Mouse (Mus musculus): ENCODE measurements around the gene Myo6. TPM values are rescaled to one million over a fixed set of nuclear protein-coding genes. Genes with fewer than 3 reads are reported as not detected.

Gene Myo6
- total RNA-seq (2014; rRNA removed) (31.7 and 34.4 TPM in 2 replicates), polyA plus RNA-seq (2015; fragmentation: Nextera tagmentation; extraction: Ambion mirVana) (9.6 and 19.9 TPM in 2 replicates)

- peak; percentile 97 for ATAC-seq
- H3K4me2 ChIP-seq (ENCODE audit: low read depth), result peak within 1 kb of the TSS; percentile 81
Measured at GRCm38 (mm10) chr9:80164611-80165474, at the start of gene Myo6. TSS of gene Myo6 (plus strand) at chr9:80165031.

GRCm38 (mm10) chr9:80145992-80146587, 18.7 kb upstream of the Myo6 start:
- H3K4me1 ChIP-seq (ENCODE audit: insufficient read depth), result no peaks in the 10 kb centered on the region
- DNase-seq, result no peak
- H3K27me3 ChIP-seq (ENCODE audit: insufficient read depth, low read length), result no peaks in the 10 kb centered on the region
- H3K4me3 ChIP-seq (ENCODE audit: low read depth, low read length), result no peak overlapping the region
- H3K9me3 ChIP-seq (ENCODE audit: low read length), result no peaks in the 10 kb centered on the region
- ATAC-seq, result no peak
- WGBS, result 73% methylated on average over 10 of the region's 10 CpGs
- H3K4me2 ChIP-seq (ENCODE audit: low read depth), result no peak overlapping the region
- H3K36me3 ChIP-seq (ENCODE audit: insufficient read depth), result peaks cover 27% of the 10 kb centered on the region
- H3K27ac ChIP-seq (ENCODE audit: low read depth, low read length), result no peak overlapping the region
- TF ChIP-seq CTCF (IDR thresholded peaks at IDR 0.05; ENCODE audit: low read depth), result no peak
- H3K9ac ChIP-seq, result no peak overlapping the region

More at GRCm38 (mm10) chr9:80164611-80165474, at the start of gene Myo6:
- H3K9ac ChIP-seq, result peak within 1 kb of the TSS; percentile 74
- DNase-seq, result peak; percentile 91
- H3K9me3 ChIP-seq (ENCODE audit: low read length), result no peaks in the 10 kb centered on the region
- no peak for TF ChIP-seq CTCF (IDR thresholded peaks at IDR 0.05; ENCODE audit: low read depth)
- peak within 1 kb of the TSS; percentile 82 for H3K4me3 ChIP-seq (ENCODE audit: low read depth, low read length)
- WGBS, result 1% methylated on average over 69 of the region's 69 CpGs
- H3K36me3 ChIP-seq (ENCODE audit: insufficient read depth), result no peaks in the 10 kb centered on the region
- H3K4me1 ChIP-seq (ENCODE audit: insufficient read depth), result no peaks in the 10 kb centered on the region; the same call in 1 of the 2 replicates
- no peaks in the 10 kb centered on the region for H3K27me3 ChIP-seq (ENCODE audit: insufficient read depth, low read length)
- peak within 1 kb of the TSS; percentile 71; the same call in 1 of the 2 replicates for H3K27ac ChIP-seq (ENCODE audit: low read depth, low read length)

GRCm38 (mm10) chr9:80149594-80149993, 15.2 kb upstream of the Myo6 start:
- Histone ChIP-seq H3K9me3 (ENCODE audit: low read length) (no peaks in the 10 kb centered on the region), H3K9ac (no peak overlapping the region), H3K27me3 (ENCODE audit: insufficient read depth, low read length) (no peaks in the 10 kb centered on the region), H3K4me2 (ENCODE audit: low read depth) (no peak overlapping the region), H3K4me1 (ENCODE audit: insufficient read depth) (no peaks in the 10 kb centered on the region), H3K36me3 (ENCODE audit: insufficient read depth) (peaks cover 9% of the 10 kb centered on the region), H3K27ac (ENCODE audit: low read depth, low read length) (no peak overlapping the region), H3K4me3 (ENCODE audit: low read depth, low read length) (no peak overlapping the region)
- ATAC-seq, result no peak
- 86% methylated on average over 5 of the region's 5 CpGs for WGBS
- TF ChIP-seq CTCF (IDR thresholded peaks at IDR 0.05; ENCODE audit: low read depth), result no peak
- DNase-seq, result no peak

GRCm38 (mm10) chr9:80155277-80155676, 9.6 kb upstream of the Myo6 start:
- no peak for TF ChIP-seq CTCF (IDR thresholded peaks at IDR 0.05; ENCODE audit: low read depth)
- Histone ChIP-seq H3K9me3 (ENCODE audit: low read length) (no peaks in the 10 kb centered on the region), H3K4me1 (ENCODE audit: insufficient read depth) (no peaks in the 10 kb centered on the region), H3K9ac (no peak overlapping the region), H3K36me3 (ENCODE audit: insufficient read depth) (no peaks in the 10 kb centered on the region), H3K27ac (ENCODE audit: low read depth, low read length) (no peak overlapping the region), H3K27me3 (ENCODE audit: insufficient read depth, low read length) (no peaks in the 10 kb centered on the region), H3K4me3 (ENCODE audit: low read depth, low read length) (no peak overlapping the region), H3K4me2 (ENCODE audit: low read depth) (no peak overlapping the region)
- DNase-seq, result peak; percentile 70
- 16% methylated on average over 5 of the region's 5 CpGs for WGBS
- ATAC-seq, result peak; percentile 79

GRCm38 (mm10) chr9:80156780-80157179, 8.1 kb upstream of the Myo6 start:
- H3K27ac ChIP-seq (ENCODE audit: low read depth, low read length), result no peak overlapping the region
- no peak overlapping the region for H3K4me3 ChIP-seq (ENCODE audit: low read depth, low read length)
- no peak for TF ChIP-seq CTCF (IDR thresholded peaks at IDR 0.05; ENCODE audit: low read depth)
- H3K9ac ChIP-seq, result no peak overlapping the region
- no peaks in the 10 kb centered on the region for H3K36me3 ChIP-seq (ENCODE audit: insufficient read depth)
- no peaks in the 10 kb centered on the region for H3K9me3 ChIP-seq (ENCODE audit: low read length)
- no peak overlapping the region for H3K4me2 ChIP-seq (ENCODE audit: low read depth)
- DNase-seq (no peak), ATAC-seq (no peak)
- no peaks in the 10 kb centered on the region for H3K4me1 ChIP-seq (ENCODE audit: insufficient read depth)
- 94% methylated on average over 5 of the region's 5 CpGs for WGBS
- no peaks in the 10 kb centered on the region for H3K27me3 ChIP-seq (ENCODE audit: insufficient read depth, low read length)

DNA sequence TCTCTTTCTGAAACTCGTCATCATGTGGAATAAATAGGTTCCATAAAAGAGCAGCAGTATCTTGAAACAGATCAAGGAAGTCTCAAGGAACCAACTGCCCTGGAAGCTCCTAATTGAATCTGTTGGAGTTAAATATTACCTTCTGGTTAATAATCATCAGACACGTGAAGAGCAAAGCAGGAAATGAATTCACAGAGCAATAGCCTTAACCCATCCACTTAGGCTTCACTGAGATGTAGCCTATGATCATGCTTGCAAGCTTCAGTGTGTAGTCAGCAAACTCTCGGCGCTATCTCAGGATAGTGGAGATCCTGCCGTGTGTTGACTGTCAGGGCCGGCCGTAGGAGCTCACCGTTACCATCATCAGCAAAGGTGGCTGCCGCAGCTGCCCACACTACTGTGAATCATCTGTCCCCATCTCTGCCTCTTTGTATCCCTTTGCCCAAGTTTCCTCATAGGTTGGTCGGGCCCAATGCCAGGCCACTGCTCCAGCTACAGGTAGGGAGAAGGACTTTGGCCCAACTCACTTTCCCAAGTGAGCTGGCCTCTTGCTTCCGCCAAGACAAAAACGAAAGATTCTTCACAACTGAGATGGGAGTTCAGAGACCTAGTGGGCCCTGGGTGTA, 6.9 kb upstream of the Myo6 start:
- H3K4me1 ChIP-seq (ENCODE audit: insufficient read depth), result no peaks in the 10 kb centered on the region
- H3K4me3 ChIP-seq (ENCODE audit: low read depth, low read length), result no peak overlapping the region
- H3K27ac ChIP-seq (ENCODE audit: low read depth, low read length), result no peak overlapping the region
- H3K27me3 ChIP-seq (ENCODE audit: insufficient read depth, low read length), result no peaks in the 10 kb centered on the region
- DNase-seq (no peak), ATAC-seq (no peak)
- H3K36me3 ChIP-seq (ENCODE audit: insufficient read depth), result no peaks in the 10 kb centered on the region
- TF ChIP-seq CTCF (IDR thresholded peaks at IDR 0.05; ENCODE audit: low read depth), result no peak
- 89% methylated on average over 12 of the region's 12 CpGs for WGBS
- H3K9me3 ChIP-seq (ENCODE audit: low read length), result no peaks in the 10 kb centered on the region
- no peak overlapping the region for H3K9ac ChIP-seq
- no peak overlapping the region for H3K4me2 ChIP-seq (ENCODE audit: low read depth)

Data from forebrain, postnatal 0 days (tissue).